Mouse (Mus musculus): Measurements from ENCODE around the gene Rrp1. TPM values are rescaled to one million over a fixed set of nuclear protein-coding genes. Genes with fewer than 3 reads are reported as not detected.

Rrp1 gene
- 287 and 316 TPM in 2 replicates for polyA plus RNA-seq (2015; fragmentation: Nextera tagmentation; extraction: Ambion mirVana)

- Histone ChIP-seq H3K4me1 (peaks cover 19% of the 10 kb centered on the region), H3K36me3 (peaks cover 37% of the 10 kb centered on the region), H3K9ac (peak within 1 kb of the TSS; percentile 70), H3K9me3 (replicated peaks) (no peaks in the 10 kb centered on the region), H3K27ac (peak within 1 kb of the TSS; percentile 92), H3K4me2 (peak within 1 kb of the TSS; percentile 82), H3K4me3 (replicated peaks) (peak within 1 kb of the TSS; percentile 63), H3K27me3 (no peaks in the 10 kb centered on the region)
- WGBS = under 1% methylated on average over 69 of the region's 70 CpGs
- ATAC-seq (replicated peaks; ENCODE audit: low FRiP score) = peak; percentile 93
These were observed at the start of gene Rrp1 for GRCm38 (mm10) chr10:78412319-78413151. Rrp1 (minus strand) TSS chr10:78413043.

GRCm38 (mm10) chr10:78461767-78462166, 48.9 kb upstream of the Rrp1 start:
- no peak overlapping the region for H3K4me3 ChIP-seq (replicated peaks)
- no peak overlapping the region for H3K27ac ChIP-seq
- H3K27me3 ChIP-seq = no peaks in the 10 kb centered on the region
- H3K4me1 ChIP-seq = peaks cover 52% of the 10 kb centered on the region
- no peaks in the 10 kb centered on the region for H3K9me3 ChIP-seq (replicated peaks)
- no peak overlapping the region for H3K9ac ChIP-seq
- no peaks in the 10 kb centered on the region for H3K36me3 ChIP-seq
- 77% methylated on average over 4 of the region's 4 CpGs for WGBS
- H3K4me2 ChIP-seq = no peak overlapping the region
- no peak for ATAC-seq (replicated peaks; ENCODE audit: low FRiP score)

- whole genome bisulfite sequencing = 7% methylated on average over 5 of the region's 5 CpGs
- no peak overlapping the region for H3K9ac ChIP-seq
- ATAC-seq (replicated peaks; ENCODE audit: low FRiP score) = no peak
- H3K27ac ChIP-seq = no peak overlapping the region
- H3K36me3 ChIP-seq = no peaks in the 10 kb centered on the region
- peak overlapping the region; percentile 19 for H3K4me2 ChIP-seq
- no peaks in the 10 kb centered on the region for H3K9me3 ChIP-seq (replicated peaks)
- H3K4me3 ChIP-seq (replicated peaks) = no peak overlapping the region
- no peaks in the 10 kb centered on the region for H3K27me3 ChIP-seq
- peaks cover 52% of the 10 kb centered on the region for H3K4me1 ChIP-seq
These were observed 47.6 kb upstream of the Rrp1 start for GRCm38 (mm10) chr10:78460463-78460862.

- 71% methylated on average over 5 of the region's 5 CpGs for WGBS
- Histone ChIP-seq H3K4me1 (peaks cover 42% of the 10 kb centered on the region), H3K4me2 (no peak overlapping the region), H3K4me3 (replicated peaks) (no peak overlapping the region), H3K27me3 (no peaks in the 10 kb centered on the region), H3K9ac (no peak overlapping the region), H3K9me3 (replicated peaks) (no peaks in the 10 kb centered on the region), H3K27ac (0 out of 2 replicates have a peak overlapping the region, but pooled peaks have one; percentile 34), H3K36me3 (no peaks in the 10 kb centered on the region)
- ATAC-seq (replicated peaks; ENCODE audit: low FRiP score) = no peak
These were observed 45.7 kb upstream of the Rrp1 start for GRCm38 (mm10) chr10:78458348-78459111.

GRCm38 (mm10) chr10:78457495-78458347, 44.9 kb upstream of the Rrp1 start:
- Histone ChIP-seq H3K36me3 (no peaks in the 10 kb centered on the region), H3K4me3 (replicated peaks) (0 out of 2 replicates have a peak overlapping the region, but pooled peaks have one; percentile 3), H3K27me3 (no peaks in the 10 kb centered on the region), H3K9ac (no peak overlapping the region), H3K4me2 (peak overlapping the region; percentile 36), H3K27ac (peak overlapping the region; percentile 37; the same call in 1 of the 2 replicates), H3K9me3 (replicated peaks) (no peaks in the 10 kb centered on the region), H3K4me1 (peaks cover 39% of the 10 kb centered on the region)
- 0 out of 2 replicates have a peak, but pooled peaks have one; percentile 31 for ATAC-seq (replicated peaks; ENCODE audit: low FRiP score)
- 19% methylated on average over 10 of the region's 10 CpGs for WGBS

- H3K27me3 ChIP-seq = no peaks in the 10 kb centered on the region
- H3K9me3 ChIP-seq (replicated peaks) = no peaks in the 10 kb centered on the region
- peaks cover 36% of the 10 kb centered on the region for H3K4me1 ChIP-seq
- no peak overlapping the region for H3K9ac ChIP-seq
- H3K4me3 ChIP-seq (replicated peaks) = no peak overlapping the region
- H3K27ac ChIP-seq = no peak overlapping the region
- no peak overlapping the region for H3K4me2 ChIP-seq
- 92% methylated on average over 13 of the region's 13 CpGs for WGBS
- H3K36me3 ChIP-seq = no peaks in the 10 kb centered on the region
- ATAC-seq (replicated peaks; ENCODE audit: low FRiP score) = no peak
These were observed 43.9 kb upstream of the Rrp1 start for GRCm38 (mm10) chr10:78456696-78457095.

GRCm38 (mm10) chr10:78452641-78453040, 39.8 kb upstream of the Rrp1 start:
- Histone ChIP-seq H3K9ac (no peak overlapping the region), H3K36me3 (peaks cover 26% of the 10 kb centered on the region), H3K4me2 (no peak overlapping the region), H3K27ac (no peak overlapping the region), H3K9me3 (replicated peaks) (no peaks in the 10 kb centered on the region), H3K4me3 (replicated peaks) (no peak overlapping the region), H3K4me1 (peaks cover 11% of the 10 kb centered on the region), H3K27me3 (no peaks in the 10 kb centered on the region)
- WGBS = 48% methylated on average over 4 of the region's 4 CpGs
- no peak for ATAC-seq (replicated peaks; ENCODE audit: low FRiP score)

GRCm38 (mm10) chr10:78450761-78451160, 37.9 kb upstream of the Rrp1 start:
- no peak overlapping the region for H3K4me2 ChIP-seq
- WGBS = 91% methylated on average over 5 of the region's 5 CpGs

GRCm38 (mm10) chr10:78447396-78447795, 34.6 kb upstream of the Rrp1 start:
- H3K36me3 ChIP-seq = peaks cover 70% of the 10 kb centered on the region
- no peaks in the 10 kb centered on the region for H3K4me1 ChIP-seq
- H3K4me3 ChIP-seq (replicated peaks) = no peak overlapping the region
- H3K27ac ChIP-seq = no peak overlapping the region
- H3K9ac ChIP-seq = no peak overlapping the region
- H3K9me3 ChIP-seq (replicated peaks) = no peaks in the 10 kb centered on the region
- no peaks in the 10 kb centered on the region for H3K27me3 ChIP-seq
- no peak overlapping the region for H3K4me2 ChIP-seq
- WGBS = 78% methylated on average over 3 of the region's 3 CpGs
- ATAC-seq (replicated peaks; ENCODE audit: low FRiP score) = no peak

More at GRCm38 (mm10) chr10:78450761-78451160, 37.9 kb upstream of the Rrp1 start:
- Histone ChIP-seq H3K27me3 (no peaks in the 10 kb centered on the region), H3K27ac (no peak overlapping the region), H3K4me3 (replicated peaks) (no peak overlapping the region), H3K4me1 (peaks cover 8% of the 10 kb centered on the region; the same call in 1 of the 2 replicates), H3K9me3 (replicated peaks) (no peaks in the 10 kb centered on the region), H3K9ac (no peak overlapping the region), H3K36me3 (peaks cover 45% of the 10 kb centered on the region)
- no peak for ATAC-seq (replicated peaks; ENCODE audit: low FRiP score)

- Histone ChIP-seq H3K4me3 (replicated peaks) (no peak overlapping the region), H3K27me3 (no peaks in the 10 kb centered on the region), H3K9ac (no peak overlapping the region), H3K4me1 (no peaks in the 10 kb centered on the region), H3K27ac (no peak overlapping the region), H3K4me2 (no peak overlapping the region), H3K9me3 (replicated peaks) (no peaks in the 10 kb centered on the region), H3K36me3 (peaks cover 73% of the 10 kb centered on the region)
- WGBS = 94% methylated on average over 3 of the region's 3 CpGs
- no peak for ATAC-seq (replicated peaks; ENCODE audit: low FRiP score)
These were observed 33.4 kb upstream of the Rrp1 start for GRCm38 (mm10) chr10:78446195-78446594.

- 94% methylated on average over 3 of the region's 3 CpGs for WGBS
- no peak overlapping the region for H3K9ac ChIP-seq
- no peak overlapping the region for H3K4me3 ChIP-seq (replicated peaks)
- no peaks in the 10 kb centered on the region for H3K27me3 ChIP-seq
- H3K4me2 ChIP-seq = no peak overlapping the region
- ATAC-seq (replicated peaks; ENCODE audit: low FRiP score) = no peak
- peaks cover 49% of the 10 kb centered on the region for H3K36me3 ChIP-seq
- no peak overlapping the region for H3K27ac ChIP-seq
- H3K4me1 ChIP-seq = no peaks in the 10 kb centered on the region
- H3K9me3 ChIP-seq (replicated peaks) = no peaks in the 10 kb centered on the region
These were observed 29.4 kb upstream of the Rrp1 start for GRCm38 (mm10) chr10:78442292-78442691.

Data from kidney, embryonic 15.5 days (tissue).